Comparison of ENCODE assay signal across 8 mouse cellular contexts in the genomic region with DNA sequence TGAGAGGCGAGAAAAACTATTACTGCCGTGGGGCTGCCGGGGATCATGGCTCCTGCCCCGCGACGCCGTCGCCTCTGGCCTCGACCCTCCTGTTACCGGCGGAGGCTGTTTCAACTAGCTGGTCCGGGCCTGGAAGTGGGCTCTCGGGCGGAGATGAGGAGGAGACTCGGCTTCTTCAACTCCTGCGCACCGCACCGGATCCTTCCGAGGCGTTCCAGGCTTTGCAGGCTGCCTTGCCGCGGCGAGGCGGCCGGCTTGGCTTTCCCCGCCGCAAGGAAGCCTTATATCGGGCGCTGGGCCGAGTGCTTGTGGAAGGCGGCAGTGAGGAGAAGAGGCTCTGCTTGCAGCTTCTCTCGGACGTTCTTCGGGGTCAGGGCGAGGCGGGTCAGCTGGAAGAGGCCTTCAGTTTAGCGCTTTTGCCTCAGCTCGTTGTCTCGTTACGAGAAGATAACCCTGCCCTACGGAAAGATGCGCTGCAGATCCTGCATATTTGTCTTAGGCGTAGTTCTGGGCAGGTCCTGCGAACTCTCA. TPM values are rescaled to one million over a fixed set of nuclear protein-coding genes. Genes with fewer than 3 reads are reported as not detected.
DNase-seq lines count a peak whose midpoint lies in the region; ATAC-seq and TF ChIP-seq lines count a peak whose summit lies in the region.

No protein-coding gene starts in this region.

- under 1% methylated on average over 44 of the region's 44 CpGs for WGBS in forebrain, embryonic 15.5 days
- 0% methylated on average over 44 of the region's 44 CpGs for WGBS in hindbrain, embryonic 10.5 days

- H3K9me3 ChIP-seq in ES-Bruce4 (replicated peaks; ENCODE audit: control insufficient read depth, insufficient read depth, low read length, poor library complexity, severe bottlenecking), result no peaks in the 10 kb centered on the region
- H3K9me3 ChIP-seq in forebrain, embryonic 15.5 days, result no peaks in the 10 kb centered on the region
- H3K9me3 ChIP-seq in hindbrain, embryonic 10.5 days, result no peaks in the 10 kb centered on the region

- DNase-seq in adrenal gland, postnatal 36 days, result peak; percentile 57 to 61
- peak; percentile 66 for DNase-seq in hindbrain, embryonic 10.5 days (ENCODE audit: low spot score)
- DNase-seq in layer of hippocampus, postnatal 25 days (ENCODE audit: extremely low spot score in 1 of 2, low spot score in 1 of 2), result peak; percentile 30 to 48
- peak; percentile 28 for DNase-seq in lung, postnatal 25 days (ENCODE audit: low spot score)
- peak; percentile 36 to 43 for DNase-seq in right cerebral cortex, adult 2 months (ENCODE audit: low spot score in 2 of 2)
- peak; percentile 35 to 36 for DNase-seq in urinary bladder, postnatal 36 days (ENCODE audit: low spot score in 2 of 2)

- H3K27me3 ChIP-seq in ES-Bruce4 (ENCODE audit: control insufficient read depth, insufficient read depth, low read length, poor library complexity, severe bottlenecking), result no peaks in the 10 kb centered on the region
- no peaks in the 10 kb centered on the region for H3K27me3 ChIP-seq in forebrain, embryonic 15.5 days
- no peaks in the 10 kb centered on the region for H3K27me3 ChIP-seq in hindbrain, embryonic 10.5 days (ENCODE audit: insufficient read depth, poor library complexity, severe bottlenecking)

- TF ChIP-seq CTCF in ES-Bruce4 (IDR thresholded peaks at IDR 0.05; ENCODE audit: low read depth, low read length), result no peak

- no peaks in the 10 kb centered on the region for H3K4me1 ChIP-seq in ES-Bruce4 (ENCODE audit: control insufficient read depth, insufficient read depth, low read length)
- peaks cover 55% of the 10 kb centered on the region for H3K4me1 ChIP-seq in forebrain, embryonic 15.5 days
- peaks cover 50% of the 10 kb centered on the region for H3K4me1 ChIP-seq in hindbrain, embryonic 10.5 days (replicated peaks)

- no peak for TF ChIP-seq POLR2A in ES-Bruce4 (IDR thresholded peaks at IDR 0.05; ENCODE audit: insufficient read depth, low read length)

- no peak for TF ChIP-seq EP300 in ES-Bruce4 (IDR thresholded peaks at IDR 0.05; ENCODE audit: insufficient read depth, low read depth, low read length)

- ATAC-seq in forebrain, embryonic 15.5 days (replicated peaks), result peak; percentile 24

- peaks cover 5% of the 10 kb centered on the region; the same call in 1 of the 2 replicates for H3K36me3 ChIP-seq in ES-Bruce4 (ENCODE audit: control insufficient read depth, insufficient read depth, low read length, poor library complexity, severe bottlenecking)
- H3K36me3 ChIP-seq in forebrain, embryonic 15.5 days, result no peaks in the 10 kb centered on the region
- H3K36me3 ChIP-seq in hindbrain, embryonic 10.5 days, result peaks cover 9% of the 10 kb centered on the region; the same call in 1 of the 2 replicates

- H3K9ac ChIP-seq in ES-Bruce4 (ENCODE audit: low read depth, poor library complexity, severe bottlenecking), result peak overlapping the region; percentile 78
- H3K9ac ChIP-seq in forebrain, embryonic 15.5 days (replicated peaks), result peak overlapping the region; percentile 68

- H3K4me3 ChIP-seq in ES-Bruce4 (ENCODE audit: low read depth, low read length), result peak overlapping the region; percentile 92
- H3K4me3 ChIP-seq in forebrain, embryonic 15.5 days, result peak overlapping the region; percentile 98
- H3K4me3 ChIP-seq in hindbrain, embryonic 10.5 days, result peak overlapping the region; percentile 96

- H3K4me2 ChIP-seq in forebrain, embryonic 15.5 days (replicated peaks), result peak overlapping the region; percentile 88

- H3K27ac ChIP-seq in ES-Bruce4 (ENCODE audit: insufficient read depth, low read length), result 0 out of 2 replicates have a peak overlapping the region, but pooled peaks have one; percentile 2
- peak overlapping the region; percentile 87 for H3K27ac ChIP-seq in forebrain, embryonic 15.5 days (replicated peaks)
- peak overlapping the region; percentile 93 for H3K27ac ChIP-seq in hindbrain, embryonic 10.5 days

RNA-seq across cellular contexts. Expression of gene Togaram1, which starts 0.6 kb away (rescaled TPM):
- 51.4 and 52.8 TPM in 2 replicates for polyA plus RNA-seq in ES-Bruce4 (2011; ENCODE audit: insufficient read depth, insufficient read length, low read depth, missing spikeins)
- 10 to 100 TPM; 35.8 to 40.9 TPM for total RNA-seq in adrenal gland, postnatal 36 days (2021)
- polyA plus RNA-seq in forebrain, embryonic 15.5 days (2015; fragmentation: Nextera tagmentation; extraction: Ambion mirVana), result 23.0 and 26.5 TPM in 2 replicates
- polyA plus RNA-seq in hindbrain, embryonic 10.5 days (2016; fragmentation: Nextera tagmentation; extraction: Ambion mirVana), result 22.2 and 28.7 TPM in 2 replicates
- total RNA-seq in layer of hippocampus, postnatal 25 days (2021), result 10 to 100 TPM; 49.9 to 52.4 TPM

RNA-seq across cellular contexts. Expression of gene Klhl28, which starts 0.8 kb away (rescaled TPM):
- 19.8 and 20.2 TPM in 2 replicates for polyA plus RNA-seq in ES-Bruce4 (2011; ENCODE audit: insufficient read depth, insufficient read length, low read depth, missing spikeins)
- 10 to 100 TPM; 13.0 to 13.8 TPM for total RNA-seq in adrenal gland, postnatal 36 days (2021)
- polyA plus RNA-seq in forebrain, embryonic 15.5 days (2015; fragmentation: Nextera tagmentation; extraction: Ambion mirVana), result 27.8 and 29.0 TPM in 2 replicates
- 10.6 and 12.6 TPM in 2 replicates for polyA plus RNA-seq in hindbrain, embryonic 10.5 days (2016; fragmentation: Nextera tagmentation; extraction: Ambion mirVana)
- 10 to 100 TPM; 22.4 to 23.3 TPM for total RNA-seq in layer of hippocampus, postnatal 25 days (2021)

RNA-seq across cellular contexts. Expression of gene Gm527, which starts 48.5 kb away (rescaled TPM):
- 13.0 and 13.2 TPM in 2 replicates for polyA plus RNA-seq in ES-Bruce4 (2011; ENCODE audit: insufficient read depth, insufficient read length, low read depth, missing spikeins)
- total RNA-seq in adrenal gland, postnatal 36 days (2021), result 1 to 10 TPM; 3.6 to 4.1 TPM
- polyA plus RNA-seq in forebrain, embryonic 15.5 days (2015; fragmentation: Nextera tagmentation; extraction: Ambion mirVana), result 1.3 and 4.8 TPM in 2 replicates
- polyA plus RNA-seq in hindbrain, embryonic 10.5 days (2016; fragmentation: Nextera tagmentation; extraction: Ambion mirVana), result 2.8 and 3.0 TPM in 2 replicates
- total RNA-seq in layer of hippocampus, postnatal 25 days (2021), result 10 to 100 TPM; 11.9 to 14.5 TPM

Comparison
In these comparisons a context has a peak if more than half of its experiments do, and no peak if none do; other contexts are left out.
1. Peak in every context shown above with its lines: DNase-seq, ATAC-seq, H3K4me3 ChIP-seq and H3K27ac ChIP-seq.
2. H3K27ac ChIP-seq: peak in every context shown above with its lines; median percentile 93 in hindbrain, embryonic 10.5 days; 87 in forebrain, embryonic 15.5 days; 2 in ES-Bruce4.